Mouse (Mus musculus) liver, embryonic 11.5 days (tissue): ENCODE measurements at regions not wholly inside any gene's neighbourhood (a gene's known extent, or its start where the extent isn't known, plus 50 kb on each side); places are given as distances from the start of the nearest gene placed in this dataset.

Experiments used
- ATAC-seq: fragments of 200-750 bp; cut with Nextera tagmentation; replicated peaks from 2 replicates; pipeline ENCODE4 v1.8.0; 2017; ENCODE audit warnings: moderate number of reproducible peaks, mild to moderate bottlenecking, moderate TSS enrichment, moderate library complexity; ENCODE audit not compliant: low FRiP score
- DNase-seq: peaks from one replicate; pipeline ENCODE4 v3.0.0-alpha.2; 2017; ENCODE audit warnings: low spot score
- H3K27ac ChIP-seq: fragments of 300-500 bp; sonication (generic); 2 replicates; pipeline ENCODE4 v1.5.1; 2014; ENCODE audit warnings: mild to moderate bottlenecking, low read depth, low read length, control low read depth
- H3K27me3 ChIP-seq: fragments of 300-500 bp; sonication (generic); replicated peaks from 2 replicates; pipeline ENCODE4 v1.6.1; 2014; ENCODE audit warnings: low read length, mixed read lengths; ENCODE audit not compliant: control insufficient read depth, insufficient read depth
- H3K36me3 ChIP-seq: fragments of 300-500 bp; sonication (generic); 2 replicates; pipeline ENCODE4 v1.6.1; 2014; ENCODE audit warnings: mild to moderate bottlenecking, low read length, moderate library complexity, mixed read lengths; ENCODE audit not compliant: control insufficient read depth, insufficient read depth
- H3K4me1 ChIP-seq: fragments of 300-500 bp; sonication (generic); replicated peaks from 2 replicates; pipeline ENCODE4 v1.6.1; 2014; ENCODE audit warnings: low read length, mixed read lengths; ENCODE audit not compliant: control insufficient read depth, insufficient read depth
- H3K4me2 ChIP-seq: fragments of 300-500 bp; sonication (generic); 2 replicates; pipeline ENCODE4 v1.6.1; 2014; ENCODE audit warnings: mild to moderate bottlenecking, control low read depth, moderate library complexity
- H3K4me3 ChIP-seq: fragments of 300-500 bp; sonication (generic); 2 replicates; pipeline ENCODE4 v1.5.1; 2014; ENCODE audit warnings: low read depth, low read length, control low read depth
- H3K9ac ChIP-seq: fragments of 300-500 bp; sonication (generic); 2 replicates; pipeline ENCODE4 v1.6.1; 2014; ENCODE audit warnings: low read depth, low read length, control low read depth
- H3K9me3 ChIP-seq: fragments of 300-500 bp; sonication (generic); 2 replicates; pipeline ENCODE4 v1.6.1; 2016; ENCODE audit warnings: low read length, inconsistent platforms, mixed read lengths; ENCODE audit not compliant: control insufficient read depth
- WGBS: fragments of 180-500 bp; shearing (Covaris S2); extraction: QIAGEN DNeasy Blood & Tissue Kit; methylation state at CpG from one replicate; pipeline ENCODE4 v1.1.7; 2014; 5-methylcytosine and 5-hydroxymethylcytosine counted together

DNA sequence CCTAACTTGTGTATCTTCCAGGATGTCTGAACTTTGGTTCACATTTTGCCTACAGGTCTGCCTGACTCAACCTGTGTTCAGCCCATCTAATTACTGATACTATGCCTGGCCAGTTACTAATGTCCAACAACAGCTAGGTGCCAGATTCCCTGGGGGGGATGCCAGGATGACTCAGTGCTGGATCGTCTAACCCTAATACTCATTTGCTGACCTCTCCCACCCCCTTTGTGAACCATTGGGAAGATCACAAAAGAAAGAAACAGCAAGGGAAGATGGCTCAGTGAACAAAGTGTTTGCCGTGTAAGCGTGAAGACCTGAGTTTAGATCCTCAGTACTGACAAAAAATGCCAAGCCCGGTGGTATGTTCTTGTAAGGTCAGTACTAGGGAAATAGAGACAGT, 81.7 kb downstream of the Insig2 start:
- no peaks in the 10 kb centered on the region for H3K4me1 ChIP-seq
- ATAC-seq (no peak), DNase-seq (no peak)
- no peaks in the 10 kb centered on the region for H3K9me3 ChIP-seq
- no peak overlapping the region for H3K4me2 ChIP-seq
- WGBS = 88% methylated on average over 4 of the region's 4 CpGs
- H3K27ac ChIP-seq = no peak overlapping the region
- H3K9ac ChIP-seq = no peak overlapping the region
- no peak overlapping the region for H3K4me3 ChIP-seq
- H3K36me3 ChIP-seq = no peaks in the 10 kb centered on the region
- H3K27me3 ChIP-seq = no peaks in the 10 kb centered on the region

DNA sequence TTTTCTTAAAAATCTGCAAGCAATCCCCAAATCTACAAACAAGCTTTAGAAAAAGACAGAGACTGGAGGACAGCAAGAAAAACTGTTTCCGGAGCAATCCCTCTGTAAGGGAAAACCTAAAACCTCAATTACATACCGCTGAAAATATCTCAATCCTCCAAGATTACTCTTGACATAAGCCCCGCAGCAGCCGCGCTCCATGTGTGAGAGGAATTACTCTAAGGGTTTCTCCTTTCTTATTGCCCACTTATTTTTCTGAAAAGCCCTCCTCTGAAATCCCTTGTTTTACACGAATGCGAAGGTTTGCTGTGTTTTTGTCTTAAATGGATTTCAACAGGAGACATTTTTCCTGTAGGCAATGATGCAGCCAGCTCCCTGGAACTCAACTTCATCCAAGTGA, 80.3 kb downstream of the Insig2 start:
- H3K9me3 ChIP-seq = no peaks in the 10 kb centered on the region
- no peaks in the 10 kb centered on the region for H3K27me3 ChIP-seq
- no peak overlapping the region for H3K4me2 ChIP-seq
- H3K4me3 ChIP-seq = no peak overlapping the region
- H3K27ac ChIP-seq = no peak overlapping the region
- H3K36me3 ChIP-seq = no peaks in the 10 kb centered on the region
- WGBS = 78% methylated on average over 7 of the region's 7 CpGs
- no peaks in the 10 kb centered on the region for H3K4me1 ChIP-seq
- DNase-seq = no peak
- ATAC-seq = no peak
- H3K9ac ChIP-seq = no peak overlapping the region

DNA sequence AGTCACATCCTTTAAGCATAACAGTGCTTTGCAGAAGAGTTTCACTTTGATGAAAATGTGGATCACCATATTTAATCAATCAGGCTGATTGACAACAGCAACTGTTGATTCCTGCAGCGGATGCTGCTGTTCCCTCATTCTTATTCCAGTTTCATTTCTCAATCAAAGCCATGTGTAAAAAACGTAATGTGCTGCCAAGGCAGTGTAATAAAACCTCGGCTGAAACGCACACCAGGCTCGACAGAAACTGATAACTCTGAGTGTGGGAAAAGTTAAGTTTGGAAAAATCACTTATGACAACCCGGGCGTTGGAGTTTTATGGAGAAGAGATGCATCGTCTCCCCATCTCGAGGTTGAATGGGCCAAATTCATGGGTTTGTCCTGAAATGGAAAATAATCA, 78.2 kb downstream of the Insig2 start:
- H3K4me2 ChIP-seq = no peak overlapping the region
- no peaks in the 10 kb centered on the region for H3K27me3 ChIP-seq
- H3K9ac ChIP-seq = no peak overlapping the region
- no peak overlapping the region for H3K27ac ChIP-seq
- no peak overlapping the region for H3K4me3 ChIP-seq
- ATAC-seq (no peak), DNase-seq (no peak)
- no peaks in the 10 kb centered on the region for H3K36me3 ChIP-seq
- H3K4me1 ChIP-seq = no peaks in the 10 kb centered on the region
- no peaks in the 10 kb centered on the region for H3K9me3 ChIP-seq
- 74% methylated on average over 9 of the region's 9 CpGs for WGBS
